Comparison of ENCODE assay signal across 15 mouse cellular contexts in the genomic region with DNA sequence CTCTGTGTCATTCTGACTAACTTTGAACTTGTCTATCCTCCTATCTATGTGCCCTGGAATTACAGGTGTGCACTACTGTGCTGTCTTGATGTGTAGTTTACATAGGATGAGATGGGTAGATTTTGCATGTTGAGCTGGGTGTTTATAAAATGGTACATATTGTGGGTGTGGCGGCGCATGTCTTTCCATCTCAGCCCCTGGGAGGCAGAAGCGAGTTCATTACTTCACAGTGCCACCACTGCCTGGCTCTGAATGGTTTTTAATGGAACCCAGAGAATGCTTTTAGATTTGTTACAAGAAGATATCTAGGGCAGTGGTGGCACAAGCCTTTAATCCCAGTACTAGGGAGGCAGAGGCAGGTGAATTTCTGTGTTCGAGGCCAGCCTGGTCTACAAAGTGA. TPM values are rescaled to one million over a fixed set of nuclear protein-coding genes. Genes with fewer than 3 reads are reported as not detected.
A peak's percentile ranks its signal among the peaks of the same experiment; 100 is the strongest.
DNase-seq lines count a peak whose midpoint lies in the region; ATAC-seq and TF ChIP-seq lines count a peak whose summit lies in the region.
"Had no signal": no experiment of that assay in that cellular context is flagged by ENCODE, and none has a peak within 500 bp of the region (broad histone marks: within the 10 kb centered on the region; RNA-seq: fewer than 3 reads in every experiment).

No protein-coding gene starts in this region.

- no peaks in the 10 kb centered on the region for H3K27me3 ChIP-seq in liver, embryonic 14.5 days (ENCODE audit: control insufficient read depth, insufficient read depth, low read length)
- H3K27me3 ChIP-seq in liver, embryonic 11.5 days (replicated peaks; ENCODE audit: control insufficient read depth, insufficient read depth, low read length), result no peaks in the 10 kb centered on the region
- no peaks in the 10 kb centered on the region for H3K27me3 ChIP-seq in forebrain, embryonic 16.5 days (replicated peaks; ENCODE audit: control insufficient read depth, insufficient read depth, low read length)

- WGBS in liver, embryonic 14.5 days (ENCODE audit: insufficient replicate concordance), result 81% methylated on average over 4 of the region's 4 CpGs
- WGBS in liver, embryonic 11.5 days, result 90% methylated on average over 4 of the region's 4 CpGs
- 80% methylated on average over 4 of the region's 4 CpGs for WGBS in forebrain, embryonic 16.5 days

- peaks cover 6 to 12% of the 10 kb centered on the region in 2 experiments for H3K4me1 ChIP-seq in liver, embryonic 14.5 days (replicated peaks; ENCODE audit: control insufficient read depth in 2 of 2, insufficient read depth in 2 of 2, low read length in 1 of 2)
- H3K4me1 ChIP-seq in liver, embryonic 11.5 days (replicated peaks; ENCODE audit: control insufficient read depth, insufficient read depth, low read length), result peaks cover 7% of the 10 kb centered on the region
- peaks cover 15% of the 10 kb centered on the region for H3K4me1 ChIP-seq in forebrain, embryonic 16.5 days (replicated peaks; ENCODE audit: control insufficient read depth, insufficient read depth, low read length)

- TF ChIP-seq EP300 in liver, embryonic 14.5 days (IDR thresholded peaks at IDR 0.05; ENCODE audit: low read depth), result no peak

- no peaks in the 10 kb centered on the region for H3K36me3 ChIP-seq in liver, embryonic 14.5 days (replicated peaks; ENCODE audit: control insufficient read depth, insufficient read depth, low read depth)
- H3K36me3 ChIP-seq in liver, embryonic 11.5 days (ENCODE audit: control insufficient read depth, insufficient read depth, low read length), result no peaks in the 10 kb centered on the region
- H3K36me3 ChIP-seq in forebrain, embryonic 16.5 days (ENCODE audit: control insufficient read depth, insufficient read depth), result no peaks in the 10 kb centered on the region
- H3K36me3 ChIP-seq: embryonic facial prominence, embryonic 10.5 days had no signal

- no peaks in the 10 kb centered on the region for H3K9me3 ChIP-seq in liver, embryonic 14.5 days (ENCODE audit: control insufficient read depth, low read length)
- no peaks in the 10 kb centered on the region for H3K9me3 ChIP-seq in liver, embryonic 11.5 days (ENCODE audit: control insufficient read depth, low read length)
- H3K9me3 ChIP-seq in forebrain, embryonic 16.5 days (ENCODE audit: control insufficient read depth, low read length), result no peaks in the 10 kb centered on the region
- H3K9me3 ChIP-seq: embryonic facial prominence, embryonic 10.5 days had no signal

- ATAC-seq in liver, embryonic 14.5 days (ENCODE audit: insufficient read depth), result no peak
- no peak for ATAC-seq in liver, embryonic 11.5 days (replicated peaks; ENCODE audit: low FRiP score)
- ATAC-seq in forebrain, embryonic 16.5 days, result no peak

- no peak overlapping the region for H3K27ac ChIP-seq in liver, embryonic 14.5 days
- no peak overlapping the region for H3K27ac ChIP-seq in liver, embryonic 11.5 days (ENCODE audit: low read depth, low read length)
- no peak overlapping the region for H3K27ac ChIP-seq in forebrain, embryonic 16.5 days (ENCODE audit: low read length)
- H3K27ac ChIP-seq: embryonic facial prominence, embryonic 10.5 days; hindbrain, embryonic 14.5 days had no signal

- H3K4me3 ChIP-seq in liver, embryonic 14.5 days (ENCODE audit: insufficient read depth in 1 of 2, low read depth in 2 of 2, low read length in 2 of 2), result no peak overlapping the region
- H3K4me3 ChIP-seq in liver, embryonic 11.5 days (ENCODE audit: low read depth, low read length), result no peak overlapping the region
- H3K4me3 ChIP-seq in forebrain, embryonic 16.5 days (replicated peaks; ENCODE audit: low read length), result no peak overlapping the region

- peak; percentile 33 for TF ChIP-seq CTCF in liver, embryonic 14.5 days (IDR thresholded peaks at IDR 0.05; ENCODE audit: low read depth)

- H3K4me2 ChIP-seq in liver, embryonic 14.5 days (ENCODE audit: low read depth), result no peak overlapping the region
- no peak overlapping the region for H3K4me2 ChIP-seq in liver, embryonic 11.5 days
- H3K4me2 ChIP-seq in forebrain, embryonic 16.5 days (ENCODE audit: low read length), result no peak overlapping the region

- H3K9ac ChIP-seq in liver, embryonic 14.5 days (replicated peaks), result no peak overlapping the region
- H3K9ac ChIP-seq in liver, embryonic 11.5 days (ENCODE audit: low read depth, low read length), result no peak overlapping the region
- no peak overlapping the region for H3K9ac ChIP-seq in forebrain, embryonic 16.5 days (replicated peaks; ENCODE audit: low read depth, low read length)

- DNase-seq in liver, embryonic 14.5 days (ENCODE audit: low read depth in 3 of 3, low spot score in 3 of 3), result no peak
- DNase-seq in liver, embryonic 11.5 days (ENCODE audit: low spot score), result no peak
- peak; percentile 52 for DNase-seq in 3T3-L1 (ENCODE audit: low read depth, low spot score)
- peak; percentile 32 for DNase-seq in CD4-positive helper T cell, adult 2 months (ENCODE audit: low read depth, low spot score)
- peak; percentile 43 for DNase-seq in induced T-regulatory cell, adult 2 months (ENCODE audit: low read depth)
- DNase-seq in cerebellum, adult 18-20 months, result no peak
- DNase-seq: adrenal gland, postnatal 14 days; cerebellum, postnatal 25 days; gastrocnemius, postnatal 10 days; kidney, adult 8-10 months; kidney, postnatal 4 days; layer of hippocampus, postnatal 36 days had no signal

RNA-seq across cellular contexts. Expression of a gene that starts 2.5 kb away (rescaled TPM):
- polyA plus RNA-seq in liver, embryonic 14.5 days (2012; rRNA removed), result 13.5 and 16.4 TPM in 2 replicates
- polyA plus RNA-seq in liver, embryonic 14.5 days (2014; fragmentation: Nextera tagmentation; extraction: Ambion mirVana), result 17.0 and 23.5 TPM in 2 replicates
- polyA plus RNA-seq in liver, embryonic 11.5 days (2014; fragmentation: Nextera tagmentation; extraction: Ambion mirVana), result 25.4 and 27.0 TPM in 2 replicates
- polyA plus RNA-seq in forebrain, embryonic 16.5 days (2015; fragmentation: Nextera tagmentation; extraction: Ambion mirVana), result 34.0 and 36.8 TPM in 2 replicates

Comparison
In these comparisons a context has a peak if more than half of its experiments do, and no peak if none do; other contexts are left out.
1. DNase-seq: peak in 3T3-L1 (single experiment), CD4-positive helper T cell, adult 2 months (single experiment) and induced T-regulatory cell, adult 2 months (single experiment); none in liver, embryonic 14.5 days (0 of 3), liver, embryonic 11.5 days (single experiment) and cerebellum, adult 18-20 months (0 of 2).